Mouse (Mus musculus) MEL-GATA-1-ER (cell line): ENCODE measurements around the gene Trpd52l3.
"Not testable (repeated sequence)": the region's sequence is repeated elsewhere in the genome, so short reads cannot be mapped to it uniquely, and the experiment has no call there.

Experiments
- DNase-seq: peaks from one replicate; pipeline ENCODE4 v3.0.0-alpha.2; 2012; ENCODE audit warnings: low read depth; ENCODE audit errors: extremely low read depth

Trpd52l3 gene

GRCm38 (mm10) chr19:30003621-30004020 lies at the start of gene Trpd52l3:
Trpd52l3 (plus strand) TSS chr19:30003790.
- no peak for DNase-seq

- DNase-seq = no peak
Observed at GRCm38 (mm10) chr19:29953833-29954232, 49.8 kb upstream of the Trpd52l3 start.

- DNase-seq = peak; percentile 49
Observed at GRCm38 (mm10) chr19:29955454-29955853, 48.1 kb upstream of the Trpd52l3 start.

GRCm38 (mm10) chr19:29960906-29961305 lies 42.7 kb upstream of the Trpd52l3 start:
- DNase-seq = no peak

- peak; percentile 31 for DNase-seq
Observed at GRCm38 (mm10) chr19:29961842-29962241, 41.7 kb upstream of the Trpd52l3 start.

- DNase-seq = no peak
Observed at GRCm38 (mm10) chr19:29963598-29964092, 39.9 kb upstream of the Trpd52l3 start.

- DNase-seq = no peak
Observed at GRCm38 (mm10) chr19:29967960-29968359, 35.6 kb upstream of the Trpd52l3 start.

- no peak for DNase-seq
Observed at GRCm38 (mm10) chr19:29973396-29973795, 30.2 kb upstream of the Trpd52l3 start.

GRCm38 (mm10) chr19:29978847-29979246 lies 24.7 kb upstream of the Trpd52l3 start:
- peak; percentile 56 for DNase-seq

- DNase-seq = no peak
Observed at GRCm38 (mm10) chr19:29979452-29980089, 24.0 kb upstream of the Trpd52l3 start.

- DNase-seq = no peak
Observed at GRCm38 (mm10) chr19:29984208-29985005, 19.2 kb upstream of the Trpd52l3 start.

- no peak for DNase-seq
Observed at GRCm38 (mm10) chr19:29986464-29987091, 17.0 kb upstream of the Trpd52l3 start.

GRCm38 (mm10) chr19:30000406-30001365 lies 2.9 kb upstream of the Trpd52l3 start:
- peak; percentile 28 for DNase-seq

GRCm38 (mm10) chr19:30001550-30001949 lies 2.0 kb upstream of the Trpd52l3 start:
- no peak for DNase-seq

GRCm38 (mm10) chr19:30006371-30006770 lies 2.8 kb downstream of the Trpd52l3 start:
- no peak for DNase-seq

GRCm38 (mm10) chr19:30010520-30011296 lies 7.1 kb downstream of the Trpd52l3 start:
- no peak for DNase-seq

- no peak for DNase-seq
Observed at GRCm38 (mm10) chr19:30014331-30014730, 10.7 kb downstream of the Trpd52l3 start.

GRCm38 (mm10) chr19:30016156-30016555 lies 12.6 kb downstream of the Trpd52l3 start:
- no peak for DNase-seq

- not testable (repeated sequence) for DNase-seq
Observed at GRCm38 (mm10) chr19:30023419-30023818, 19.8 kb downstream of the Trpd52l3 start.
